Mouse (Mus musculus): ENCODE data around the gene Ncapd2. TPM values are rescaled to one million over a fixed set of nuclear protein-coding genes. Genes with fewer than 3 reads are reported as not detected.

Gene Ncapd2
- polyA plus RNA-seq, 1 experiment from 2014 or later, result 109 TPM

DNA sequence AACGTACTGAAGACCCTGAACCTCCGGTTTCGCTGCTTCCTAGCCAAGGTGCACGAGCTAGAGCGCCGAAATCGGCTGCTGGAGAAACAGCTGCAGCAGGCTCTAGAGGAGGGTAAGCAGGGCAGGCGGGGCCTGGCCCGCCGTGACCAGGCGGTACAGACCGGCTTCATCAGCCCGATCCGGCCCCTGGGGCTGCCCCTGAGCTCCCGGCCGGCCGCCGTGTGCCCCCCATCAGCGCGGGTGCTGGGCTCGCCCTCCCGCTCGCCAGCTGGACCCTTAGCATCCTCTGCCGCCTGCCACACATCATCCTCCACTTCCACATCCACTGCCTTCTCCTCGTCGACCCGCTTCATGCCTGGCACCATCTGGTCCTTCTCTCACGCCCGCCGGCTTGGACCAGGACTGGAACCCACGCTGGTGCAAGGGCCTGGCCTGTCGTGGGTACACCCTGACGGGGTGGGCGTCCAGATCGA lies 46.0 kb downstream of the Ncapd2 start:
- Histone ChIP-seq H3K4me3 (ENCODE audit: low read depth, low read length) (peak overlapping the region; percentile 50), H3K4me1 (replicated peaks; ENCODE audit: control insufficient read depth, insufficient read depth, low read length) (peaks cover 37% of the 10 kb centered on the region), H3K4me2 (ENCODE audit: low read length) (peak overlapping the region; percentile 69), H3K9ac (ENCODE audit: low read length) (peak overlapping the region; percentile 58), H3K36me3 (ENCODE audit: control insufficient read depth, insufficient read depth, low read length) (peaks cover 38% of the 10 kb centered on the region), H3K9me3 (ENCODE audit: control insufficient read depth, low read length) (no peaks in the 10 kb centered on the region), H3K27me3 (replicated peaks; ENCODE audit: control insufficient read depth, insufficient read depth, low read length) (no peaks in the 10 kb centered on the region), H3K27ac (ENCODE audit: low read depth) (peak overlapping the region; percentile 85)
- WGBS, result 6% methylated on average over 24 of the region's 35 CpGs
- peak; percentile 61 for ATAC-seq (replicated peaks; ENCODE audit: low FRiP score, low TSS enrichment, low read depth)
- no peak for DNase-seq (ENCODE audit: low spot score)

DNA sequence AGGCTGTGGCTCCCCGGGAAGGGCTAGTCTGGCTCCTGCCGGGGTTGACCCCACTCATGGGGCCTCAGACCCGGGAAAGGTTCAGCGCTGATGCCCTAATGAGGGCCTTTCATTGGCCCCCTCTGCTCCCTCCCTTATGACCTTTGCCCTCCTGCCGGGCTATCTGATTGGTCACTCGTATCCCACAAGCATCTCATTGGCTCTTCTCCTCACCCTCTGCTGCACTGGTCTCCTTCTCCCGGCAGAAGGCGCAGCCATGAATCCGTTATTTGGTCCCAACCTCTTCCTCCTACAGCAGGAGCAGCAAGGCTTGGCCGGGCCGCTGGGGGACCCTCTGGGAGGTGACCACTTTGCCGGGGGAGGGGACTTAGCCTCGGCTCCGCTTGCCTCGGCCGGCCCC lies 46.5 kb downstream of the Ncapd2 start, which contains the start of gene Iffo1:
Iffo1 (plus strand) TSS at position 241 of the 400 bp plus-strand sequence.
- H3K27ac ChIP-seq (ENCODE audit: low read depth), result peak within 1 kb of the TSS; percentile 85
- under 1% methylated on average over 16 of the region's 16 CpGs for WGBS
- peaks cover 43% of the 10 kb centered on the region for H3K36me3 ChIP-seq (ENCODE audit: control insufficient read depth, insufficient read depth, low read length)
- H3K9ac ChIP-seq (ENCODE audit: low read length), result peak within 1 kb of the TSS; percentile 58
- H3K4me2 ChIP-seq (ENCODE audit: low read length), result peak within 1 kb of the TSS; percentile 69
- H3K4me1 ChIP-seq (replicated peaks; ENCODE audit: control insufficient read depth, insufficient read depth, low read length), result peaks cover 37% of the 10 kb centered on the region
- H3K4me3 ChIP-seq (ENCODE audit: low read depth, low read length), result peak within 1 kb of the TSS; percentile 50
- H3K27me3 ChIP-seq (replicated peaks; ENCODE audit: control insufficient read depth, insufficient read depth, low read length), result no peaks in the 10 kb centered on the region
- peak; percentile 86 for ATAC-seq (replicated peaks; ENCODE audit: low FRiP score, low TSS enrichment, low read depth)
- H3K9me3 ChIP-seq (ENCODE audit: control insufficient read depth, low read length), result no peaks in the 10 kb centered on the region
- peak; percentile 84 for DNase-seq (ENCODE audit: low spot score)

DNA sequence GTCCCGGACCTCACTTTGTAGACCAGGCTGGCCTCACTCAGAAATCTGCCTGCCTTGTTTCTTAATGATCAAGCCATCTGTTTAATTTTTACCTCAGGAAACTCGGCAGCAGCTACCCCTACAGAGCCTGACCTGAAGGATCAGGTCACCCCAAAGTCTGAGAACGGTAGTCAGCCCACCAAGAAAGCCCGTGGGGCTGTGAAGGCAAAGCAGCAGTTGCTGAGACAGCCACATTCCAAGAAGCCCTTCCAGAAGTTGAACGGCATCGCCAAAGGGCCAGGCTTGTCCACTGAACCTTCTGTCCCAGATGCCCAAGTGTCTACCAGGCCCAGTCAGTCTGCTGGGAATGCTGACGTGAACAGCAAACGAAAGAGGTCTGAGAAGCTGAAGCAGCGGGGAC lies 47.6 kb downstream of the Ncapd2 start:
- Histone ChIP-seq H3K36me3 (ENCODE audit: control insufficient read depth, insufficient read depth, low read length) (peaks cover 54% of the 10 kb centered on the region), H3K9me3 (ENCODE audit: control insufficient read depth, low read length) (no peaks in the 10 kb centered on the region), H3K4me1 (replicated peaks; ENCODE audit: control insufficient read depth, insufficient read depth, low read length) (peaks cover 34% of the 10 kb centered on the region), H3K27me3 (replicated peaks; ENCODE audit: control insufficient read depth, insufficient read depth, low read length) (no peaks in the 10 kb centered on the region), H3K4me2 (ENCODE audit: low read length) (no peak overlapping the region), H3K27ac (ENCODE audit: low read depth) (no peak overlapping the region), H3K4me3 (ENCODE audit: low read depth, low read length) (no peak overlapping the region), H3K9ac (ENCODE audit: low read length) (no peak overlapping the region)
- ATAC-seq (replicated peaks; ENCODE audit: low FRiP score, low TSS enrichment, low read depth), result no peak
- 81% methylated on average over 9 of the region's 9 CpGs for WGBS
- DNase-seq (ENCODE audit: low spot score), result no peak

DNA sequence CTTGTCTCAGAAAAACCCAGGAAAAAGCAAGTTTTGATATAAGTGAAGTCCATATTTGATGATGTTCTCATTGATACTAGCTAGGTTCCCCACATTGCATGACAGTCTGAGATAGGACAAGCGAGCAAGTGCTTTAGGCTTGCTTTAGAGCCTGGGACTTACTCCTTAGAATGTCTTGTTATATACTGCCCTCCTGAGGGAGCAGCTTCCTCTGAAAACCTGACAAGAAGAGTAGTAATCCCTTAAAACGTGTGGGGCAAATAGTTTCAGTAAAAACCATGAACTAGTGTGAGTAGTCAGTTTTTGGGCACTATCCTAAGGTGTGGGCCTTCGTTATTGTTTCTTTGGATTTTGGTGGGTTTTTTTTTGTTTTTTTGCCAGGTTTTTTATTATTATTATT lies 48.4 kb downstream of the Ncapd2 start:
- Histone ChIP-seq H3K4me2 (ENCODE audit: low read length) (no peak overlapping the region), H3K9me3 (ENCODE audit: control insufficient read depth, low read length) (no peaks in the 10 kb centered on the region), H3K27me3 (replicated peaks; ENCODE audit: control insufficient read depth, insufficient read depth, low read length) (no peaks in the 10 kb centered on the region), H3K4me3 (ENCODE audit: low read depth, low read length) (no peak overlapping the region), H3K9ac (ENCODE audit: low read length) (no peak overlapping the region), H3K36me3 (ENCODE audit: control insufficient read depth, insufficient read depth, low read length) (peaks cover 62% of the 10 kb centered on the region), H3K4me1 (replicated peaks; ENCODE audit: control insufficient read depth, insufficient read depth, low read length) (peaks cover 28% of the 10 kb centered on the region), H3K27ac (ENCODE audit: low read depth) (no peak overlapping the region)
- ATAC-seq (replicated peaks; ENCODE audit: low FRiP score, low TSS enrichment, low read depth) (no peak), DNase-seq (ENCODE audit: low spot score) (no peak)
- 77% methylated on average over 3 of the region's 3 CpGs for WGBS

DNA sequence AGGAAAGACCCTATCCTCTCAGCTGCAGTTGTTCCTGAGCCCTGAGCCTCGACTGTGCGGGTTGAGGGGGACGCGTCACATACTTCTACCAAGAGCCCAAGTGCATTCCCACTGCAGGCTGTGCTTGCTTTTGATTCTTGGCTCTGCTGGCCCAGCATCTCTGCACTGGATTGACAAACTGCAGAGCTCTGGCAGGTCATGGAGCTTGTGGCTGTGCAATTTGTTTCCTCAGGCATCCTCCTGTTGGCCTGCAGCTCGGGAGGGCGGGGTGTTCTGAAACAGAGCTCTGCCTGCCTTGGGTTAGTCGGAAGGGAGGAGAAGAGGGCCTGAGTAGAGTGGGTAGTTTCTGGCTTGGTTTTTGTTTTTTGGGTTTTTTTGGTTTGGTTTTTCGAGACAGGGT lies 49.1 kb downstream of the Ncapd2 start:
- no peaks in the 10 kb centered on the region for H3K9me3 ChIP-seq (ENCODE audit: control insufficient read depth, low read length)
- ATAC-seq (replicated peaks; ENCODE audit: low FRiP score, low TSS enrichment, low read depth) (no peak), DNase-seq (ENCODE audit: low spot score) (peak; percentile 48)
- H3K4me1 ChIP-seq (replicated peaks; ENCODE audit: control insufficient read depth, insufficient read depth, low read length), result peaks cover 21% of the 10 kb centered on the region
- no peak overlapping the region for H3K9ac ChIP-seq (ENCODE audit: low read length)
- WGBS, result 73% methylated on average over 8 of the region's 8 CpGs
- H3K4me3 ChIP-seq (ENCODE audit: low read depth, low read length), result no peak overlapping the region
- no peak overlapping the region for H3K27ac ChIP-seq (ENCODE audit: low read depth)
- H3K36me3 ChIP-seq (ENCODE audit: control insufficient read depth, insufficient read depth, low read length), result peaks cover 68% of the 10 kb centered on the region
- no peaks in the 10 kb centered on the region for H3K27me3 ChIP-seq (replicated peaks; ENCODE audit: control insufficient read depth, insufficient read depth, low read length)
- H3K4me2 ChIP-seq (ENCODE audit: low read length), result no peak overlapping the region

DNA sequence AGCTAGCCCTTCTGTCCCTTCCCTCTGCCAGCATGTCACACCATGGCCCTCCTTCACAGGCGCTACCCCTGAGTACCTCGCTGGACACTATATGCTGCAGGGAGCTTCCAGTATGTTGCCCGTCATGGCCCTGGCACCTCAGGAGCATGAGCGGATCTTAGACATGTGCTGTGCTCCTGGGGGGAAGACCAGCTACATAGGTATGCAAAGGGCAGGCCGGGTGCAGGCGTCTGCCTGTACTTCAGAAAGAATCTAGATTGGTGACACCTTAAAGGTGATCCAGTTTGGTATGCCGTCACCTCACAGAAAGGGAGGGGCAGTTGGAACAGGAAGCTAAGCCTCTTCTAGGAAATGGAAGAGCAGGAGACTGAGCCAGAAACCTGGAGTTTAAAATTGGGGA lies 51.8 kb downstream of the Ncapd2 start:
- DNase-seq (ENCODE audit: low spot score) (no peak), ATAC-seq (replicated peaks; ENCODE audit: low FRiP score, low TSS enrichment, low read depth) (no peak)
- Histone ChIP-seq H3K4me3 (ENCODE audit: low read depth, low read length) (no peak overlapping the region), H3K27me3 (replicated peaks; ENCODE audit: control insufficient read depth, insufficient read depth, low read length) (no peaks in the 10 kb centered on the region), H3K4me2 (ENCODE audit: low read length) (no peak overlapping the region), H3K4me1 (replicated peaks; ENCODE audit: control insufficient read depth, insufficient read depth, low read length) (peaks cover 4% of the 10 kb centered on the region), H3K9ac (ENCODE audit: low read length) (no peak overlapping the region), H3K36me3 (ENCODE audit: control insufficient read depth, insufficient read depth, low read length) (peaks cover 93% of the 10 kb centered on the region), H3K9me3 (ENCODE audit: control insufficient read depth, low read length) (no peaks in the 10 kb centered on the region), H3K27ac (ENCODE audit: low read depth) (no peak overlapping the region)
- 89% methylated on average over 7 of the region's 7 CpGs for WGBS

DNA sequence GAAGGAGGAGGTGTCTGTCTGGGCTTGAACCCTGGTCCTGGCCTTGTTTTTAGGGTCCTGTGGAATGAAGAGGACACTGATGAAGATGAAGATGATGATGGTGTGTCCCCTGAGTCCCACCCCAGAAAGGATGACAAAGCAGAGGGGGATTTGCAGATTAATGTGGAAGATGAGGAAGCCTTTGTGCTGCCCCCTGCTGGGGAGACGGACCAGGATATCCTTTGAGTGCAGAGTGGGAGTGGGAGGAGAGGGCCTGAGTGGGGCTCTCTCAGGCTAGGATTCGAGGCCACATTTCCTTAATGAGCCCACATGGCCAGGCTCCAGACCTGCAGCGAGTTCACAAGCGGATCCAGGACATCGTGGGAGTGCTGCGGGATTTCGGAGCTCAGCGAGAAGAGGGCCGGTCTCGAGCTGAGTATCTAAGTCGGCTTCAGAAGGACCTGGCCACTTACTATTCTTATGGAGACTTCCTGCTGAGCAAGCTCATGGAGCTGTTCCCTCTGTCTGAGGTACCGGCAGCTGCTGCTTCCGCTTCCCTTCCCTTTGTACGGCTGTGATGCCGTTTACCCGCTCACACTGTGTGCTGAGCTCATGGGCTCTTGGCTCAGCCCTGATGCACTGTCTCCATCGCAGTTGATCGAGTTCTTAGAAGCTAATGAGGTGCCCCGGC lies 54.4 kb downstream of the Ncapd2 start:
- ATAC-seq (replicated peaks; ENCODE audit: low FRiP score, low TSS enrichment, low read depth) (no peak), DNase-seq (ENCODE audit: low spot score) (peak; percentile 70)
- peaks cover 88% of the 10 kb centered on the region for H3K36me3 ChIP-seq (ENCODE audit: control insufficient read depth, insufficient read depth, low read length)
- H3K9me3 ChIP-seq (ENCODE audit: control insufficient read depth, low read length), result no peaks in the 10 kb centered on the region
- H3K9ac ChIP-seq (ENCODE audit: low read length), result no peak overlapping the region
- WGBS, result 89% methylated on average over 19 of the region's 19 CpGs
- H3K4me3 ChIP-seq (ENCODE audit: low read depth, low read length), result no peak overlapping the region
- H3K4me2 ChIP-seq (ENCODE audit: low read length), result no peak overlapping the region
- H3K4me1 ChIP-seq (replicated peaks; ENCODE audit: control insufficient read depth, insufficient read depth, low read length), result 0 out of 2 replicates have a peak, but pooled peaks cover 2% of the 10 kb centered on the region
- H3K27me3 ChIP-seq (replicated peaks; ENCODE audit: control insufficient read depth, insufficient read depth, low read length), result no peaks in the 10 kb centered on the region
- no peak overlapping the region for H3K27ac ChIP-seq (ENCODE audit: low read depth)

DNA sequence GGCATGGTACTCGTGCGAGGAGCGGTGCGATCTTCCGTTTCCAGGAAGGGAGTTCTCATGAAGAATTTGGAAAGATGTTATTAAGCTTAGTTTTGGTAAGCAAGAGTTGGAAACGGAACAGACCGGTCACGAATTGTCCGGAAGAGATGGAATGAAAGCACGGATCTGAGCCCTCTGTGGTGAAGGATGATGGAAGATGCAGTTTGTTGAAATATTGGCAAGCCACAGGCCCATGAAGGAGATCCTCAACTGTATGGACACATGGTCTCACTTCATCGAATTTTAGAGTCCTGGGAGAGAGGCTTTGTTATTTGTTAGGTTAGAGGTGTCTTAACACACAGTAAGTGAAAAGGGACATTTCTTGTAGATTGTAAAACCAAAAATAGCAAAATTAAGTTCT lies 59.0 kb downstream of the Ncapd2 start:
- H3K4me1 ChIP-seq (replicated peaks; ENCODE audit: control insufficient read depth, insufficient read depth, low read length), result 0 out of 2 replicates have a peak, but pooled peaks cover 2% of the 10 kb centered on the region
- no peaks in the 10 kb centered on the region for H3K27me3 ChIP-seq (replicated peaks; ENCODE audit: control insufficient read depth, insufficient read depth, low read length)
- H3K9me3 ChIP-seq (ENCODE audit: control insufficient read depth, low read length), result no peaks in the 10 kb centered on the region
- no peak for DNase-seq (ENCODE audit: low spot score)
- peak overlapping the region; percentile 89 for H3K4me2 ChIP-seq (ENCODE audit: low read length)
- peak overlapping the region; percentile 64 for H3K9ac ChIP-seq (ENCODE audit: low read length)
- H3K4me3 ChIP-seq (ENCODE audit: low read depth, low read length), result peak overlapping the region; percentile 95
- 6% methylated on average over 11 of the region's 11 CpGs for WGBS
- peaks cover 72% of the 10 kb centered on the region for H3K36me3 ChIP-seq (ENCODE audit: control insufficient read depth, insufficient read depth, low read length)
- H3K27ac ChIP-seq (ENCODE audit: low read depth), result peak overlapping the region; percentile 43; the same call in 1 of the 2 replicates
- ATAC-seq (replicated peaks; ENCODE audit: low FRiP score, low TSS enrichment, low read depth), result no peak
